Mouse (Mus musculus) leukemia stem cell, adult 10-12 weeks (primary cell): ENCODE data around the gene E030018B13Rik. TPM values are rescaled to one million over a fixed set of nuclear protein-coding genes. Genes with fewer than 3 reads are reported as not detected.

Experiments used
- polyA plus RNA-seq: library from polyadenylated mRNA; stranded (reverse); fragments of >175 nt; gene quantifications from 2 replicates; pipeline ENCODE4 v1.2.3, GENCODE M21; 2012; ENCODE audit warnings: low replicate concordance

The E030018B13Rik gene
- not detected in 2 replicates for polyA plus RNA-seq

DNA sequence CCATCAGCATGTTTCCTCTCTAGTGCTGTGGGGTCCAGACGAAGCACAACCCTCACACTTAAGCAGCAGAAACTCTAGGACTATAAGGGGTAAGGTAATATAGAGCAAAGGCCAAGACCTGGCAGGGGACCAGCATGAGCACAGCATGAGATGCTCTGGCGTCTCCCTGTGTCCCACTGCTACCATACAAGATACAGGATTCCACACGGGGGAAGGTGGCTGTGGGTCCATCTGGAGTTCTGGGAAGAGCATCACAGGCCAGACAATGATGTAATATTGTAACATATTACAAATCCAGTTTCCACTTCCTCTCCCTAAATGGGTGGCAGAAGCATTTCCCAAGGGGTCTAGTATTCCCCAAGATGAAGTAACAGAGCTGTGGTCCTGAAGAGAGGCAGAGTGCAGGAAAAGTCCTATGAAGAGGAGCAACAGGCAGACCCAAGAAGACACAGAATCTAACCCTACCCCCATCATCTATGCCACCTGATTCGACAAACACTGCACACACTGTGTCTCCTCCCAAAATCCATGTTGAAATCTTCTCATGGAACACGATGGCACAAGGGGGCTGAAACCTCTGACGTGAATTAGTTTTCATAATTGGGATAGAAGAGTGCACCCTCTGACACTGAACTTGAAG is at the start of gene E030018B13Rik:
Gene E030018B13Rik (plus strand): TSS at position 590 of the 640 bp plus-strand sequence.

DNA sequence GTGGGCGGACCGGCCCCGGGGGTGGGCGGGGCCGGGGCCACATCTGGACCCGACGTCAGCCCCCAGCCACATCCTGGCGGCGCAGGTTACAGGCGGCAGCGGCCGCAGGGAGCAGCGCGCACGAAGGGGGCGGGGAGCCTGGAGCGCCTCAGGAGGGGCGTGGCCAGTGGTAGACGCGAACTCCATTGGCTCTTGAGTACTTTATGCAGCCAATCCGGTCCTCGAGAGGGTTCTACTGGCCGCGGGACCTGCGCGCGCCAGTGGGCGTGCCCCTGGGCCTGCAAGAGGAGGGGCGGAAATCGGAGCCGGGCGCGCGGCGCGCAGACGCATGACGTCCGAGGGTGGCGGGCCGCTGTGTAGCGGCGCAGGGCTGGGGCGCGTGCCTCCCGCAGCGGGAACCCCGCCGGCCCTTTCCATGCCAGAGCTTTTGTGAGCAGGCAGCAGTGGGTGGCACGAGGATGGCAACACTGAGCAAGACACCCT is 22.3 kb downstream of the E030018B13Rik start, which contains the start of gene Klf13:
Gene Klf13 (minus strand): TSS at position 2 of the 483 bp plus-strand sequence.

Other genes starting within 250 kb of the E030018B13Rik start
- gene Klf13, start 22.1 kb downstream of the E030018B13Rik start, polyA plus RNA-seq, result 64.5 and 160 TPM in 2 replicates
- not detected in 2 replicates for gene Trpm1, start 237.0 kb downstream of the E030018B13Rik start, polyA plus RNA-seq